Mouse (Mus musculus) megakaryocyte, embryonic 14.5 days (primary cell): Measurements from ENCODE around the gene Lzts2. TPM values are rescaled to one million over a fixed set of nuclear protein-coding genes. Genes with fewer than 3 reads are reported as not detected.

Experiments used
- H3K27me3 ChIP-seq: replicated peaks from 2 replicates; pipeline ENCODE3; 2012; ENCODE audit warnings: inconsistent platforms
- H3K36me3 ChIP-seq: replicated peaks from 2 replicates; pipeline ENCODE3; 2012; ENCODE audit warnings: low read length, inconsistent platforms, mixed read lengths
- H3K4me1 ChIP-seq: 2 replicates; pipeline ENCODE4 v1.6.1; 2012; ENCODE audit warnings: inconsistent platforms
- H3K4me3 ChIP-seq: replicated peaks from 2 replicates; pipeline ENCODE3; 2012; ENCODE audit warnings: moderate library complexity, mild to moderate bottlenecking, inconsistent platforms
- H3K9me3 ChIP-seq: 2 replicates; pipeline ENCODE4 v1.6.1; 2012; ENCODE audit warnings: inconsistent platforms
- FLI1 ChIP-seq: IDR thresholded peaks from 2 replicates; pipeline ENCODE4 v1.6.1; 2012; ENCODE audit warnings: low read length, inconsistent platforms, mixed read lengths
- GATA1 ChIP-seq: IDR thresholded peaks from 3 replicates; pipeline ENCODE4 v1.6.1; 2012; ENCODE audit warnings: mixed read lengths, low read length, inconsistent platforms, borderline replicate concordance
- polyA plus RNA-seq: library from polyadenylated mRNA; stranded (reverse); fragments of >175 nt; gene quantifications from 2 replicates; pipeline ENCODE4 v1.2.3, GENCODE M21; 2012; ENCODE audit warnings: low replicate concordance; ENCODE audit not compliant: insufficient read depth

Lzts2 gene
- polyA plus RNA-seq, 1 experiment = 59.9 TPM

DNA sequence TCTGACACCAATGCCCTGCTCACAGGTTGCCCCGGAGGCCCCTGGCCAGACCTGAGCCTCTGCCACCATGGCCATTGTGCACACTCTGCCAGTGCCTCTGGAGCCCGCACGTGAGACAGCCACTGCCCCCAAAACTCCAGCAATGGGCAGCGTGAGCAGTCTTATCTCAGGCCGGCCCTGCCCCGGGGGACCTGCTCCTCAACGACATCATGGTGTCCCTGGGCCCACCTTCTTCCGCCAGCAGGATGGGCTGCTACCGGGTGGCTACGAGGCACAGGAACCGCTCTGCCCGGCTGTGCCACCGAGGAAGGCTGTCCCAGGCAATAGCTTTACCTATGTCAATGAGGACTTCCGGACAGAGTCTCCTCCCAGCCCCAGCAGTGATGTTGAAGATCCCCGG lies 7.1 kb downstream of the Lzts2 start:
- Histone ChIP-seq H3K36me3 (peaks cover 57% of the 10 kb centered on the region), H3K27me3 (no peaks in the 10 kb centered on the region), H3K4me3 (no peak overlapping the region), H3K9me3 (no peaks in the 10 kb centered on the region), H3K4me1 (peaks cover 65% of the 10 kb centered on the region)
- no peak for TF ChIP-seq FLI1
- no peak for TF ChIP-seq GATA1

DNA sequence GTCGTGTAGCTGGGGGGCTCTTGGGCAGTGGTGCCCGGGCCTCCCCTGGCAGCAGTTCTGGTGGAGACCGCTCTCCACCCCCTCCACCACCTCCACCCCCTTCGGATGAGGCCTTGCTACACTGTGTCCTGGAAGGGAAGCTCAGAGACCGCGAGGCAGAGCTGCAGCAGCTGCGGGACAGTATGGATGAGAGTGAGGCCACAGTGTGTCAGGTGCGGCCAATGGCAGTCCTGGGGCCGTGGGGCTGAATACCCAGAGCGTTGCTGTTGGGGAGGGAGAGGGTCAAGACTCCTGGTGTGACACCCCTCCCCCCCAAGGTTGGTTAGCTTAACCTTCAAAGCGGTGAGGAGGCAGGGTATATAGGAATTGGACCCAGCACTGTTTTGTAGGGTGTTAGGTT lies 9.8 kb downstream of the Lzts2 start:
- Histone ChIP-seq H3K4me3 (no peak overlapping the region), H3K27me3 (peaks cover 5% of the 10 kb centered on the region), H3K36me3 (peaks cover 77% of the 10 kb centered on the region), H3K9me3 (no peaks in the 10 kb centered on the region), H3K4me1 (peaks cover 45% of the 10 kb centered on the region)
- no peak for TF ChIP-seq GATA1
- no peak for TF ChIP-seq FLI1

DNA sequence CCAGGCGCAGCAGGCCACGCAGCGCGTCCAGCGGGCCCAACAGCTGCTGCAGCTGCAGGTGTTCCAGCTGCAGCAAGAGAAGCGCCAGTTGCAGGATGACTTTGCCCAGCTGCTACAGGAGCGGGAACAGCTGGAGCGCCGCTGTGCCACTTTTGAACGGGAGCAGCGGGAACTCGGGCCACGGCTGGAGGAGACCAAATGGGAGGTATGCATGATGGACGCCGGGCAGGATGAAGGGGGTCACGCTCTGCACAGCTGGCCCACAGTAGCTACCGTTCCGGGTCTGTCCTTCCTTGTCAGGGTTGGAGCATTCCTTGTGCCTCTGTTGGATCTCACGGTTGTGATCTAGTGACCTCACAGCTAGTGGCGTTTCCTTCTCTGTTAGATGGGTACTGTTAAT lies 10.6 kb downstream of the Lzts2 start:
- H3K27me3 ChIP-seq = peaks cover 7% of the 10 kb centered on the region
- H3K36me3 ChIP-seq = peaks cover 74% of the 10 kb centered on the region
- no peaks in the 10 kb centered on the region for H3K9me3 ChIP-seq
- H3K4me1 ChIP-seq = peaks cover 41% of the 10 kb centered on the region
- H3K4me3 ChIP-seq = no peak overlapping the region
- TF ChIP-seq GATA1 (no peak), FLI1 (no peak)

DNA sequence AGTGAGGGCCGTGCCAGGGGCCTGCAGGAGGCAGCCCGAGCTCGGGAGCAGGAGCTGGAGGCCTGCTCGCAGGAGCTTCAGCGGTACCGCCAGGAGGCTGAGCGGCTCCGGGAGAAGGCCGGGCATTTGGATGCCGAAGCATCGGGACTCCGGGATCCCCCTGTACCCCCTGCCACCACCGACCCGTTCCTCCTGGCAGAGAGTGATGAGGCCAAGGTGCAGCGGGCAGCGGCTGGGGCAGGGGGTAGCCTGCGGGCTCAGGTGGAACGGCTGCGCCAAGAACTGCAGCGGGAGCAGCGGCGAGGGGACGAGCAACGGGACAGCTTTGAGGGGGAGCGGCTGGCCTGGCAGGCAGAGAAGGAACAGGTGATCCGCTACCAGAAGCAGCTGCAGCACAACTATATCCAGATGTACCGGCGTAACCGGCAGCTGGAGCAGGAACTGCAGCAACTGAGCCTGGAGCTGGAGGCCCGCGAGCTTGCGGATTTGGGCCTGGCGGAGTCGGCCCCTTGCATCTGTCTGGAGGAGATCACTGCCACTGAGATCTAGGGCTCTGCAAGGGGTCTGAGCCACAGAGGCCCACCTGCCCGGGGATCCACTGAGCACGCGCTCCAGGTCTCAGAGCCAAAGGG lies 11.8 kb downstream of the Lzts2 start:
- H3K27me3 ChIP-seq = peaks cover 7% of the 10 kb centered on the region
- H3K9me3 ChIP-seq = no peaks in the 10 kb centered on the region
- peaks cover 66% of the 10 kb centered on the region for H3K36me3 ChIP-seq
- no peak overlapping the region for H3K4me3 ChIP-seq
- H3K4me1 ChIP-seq = peaks cover 42% of the 10 kb centered on the region
- TF ChIP-seq GATA1 (no peak), FLI1 (no peak)

DNA sequence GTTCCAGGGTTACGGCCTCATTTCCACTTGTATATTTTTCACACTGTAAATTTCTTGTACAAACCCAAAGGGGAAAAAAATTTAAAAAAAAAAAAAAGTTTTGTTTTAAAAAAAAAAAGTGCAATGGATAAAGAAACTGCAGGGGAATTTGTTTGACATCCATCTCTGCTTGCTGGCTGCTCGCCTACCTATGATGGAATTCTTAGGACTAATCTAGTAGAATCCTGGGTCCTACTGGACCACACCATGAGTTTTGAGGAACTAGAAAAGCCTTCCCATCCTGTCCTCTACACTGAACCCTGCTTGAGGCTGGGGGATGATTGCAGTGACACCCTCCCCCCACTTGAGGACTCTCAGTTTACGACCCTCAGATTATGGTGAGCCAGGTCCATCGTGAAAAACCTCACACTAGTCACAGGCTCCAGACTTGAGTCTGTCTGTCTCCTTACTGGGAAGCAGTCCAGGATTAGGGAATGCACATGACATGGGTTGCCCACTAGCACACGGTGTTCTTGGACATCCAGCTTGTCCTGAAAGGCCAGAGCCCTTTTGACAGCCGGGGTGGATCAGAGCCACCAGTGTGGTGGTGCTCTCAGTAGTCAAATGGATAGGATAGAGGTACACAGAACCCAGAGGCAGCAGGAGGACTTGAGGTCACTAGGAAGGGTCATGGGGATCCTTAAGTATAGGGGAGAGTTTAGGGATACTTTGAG lies 12.9 kb downstream of the Lzts2 start:
- TF ChIP-seq GATA1 (no peak), FLI1 (no peak)
- Histone ChIP-seq H3K4me3 (no peak overlapping the region), H3K4me1 (peaks cover 46% of the 10 kb centered on the region), H3K9me3 (no peaks in the 10 kb centered on the region), H3K36me3 (peaks cover 56% of the 10 kb centered on the region), H3K27me3 (peaks cover 7% of the 10 kb centered on the region)

DNA sequence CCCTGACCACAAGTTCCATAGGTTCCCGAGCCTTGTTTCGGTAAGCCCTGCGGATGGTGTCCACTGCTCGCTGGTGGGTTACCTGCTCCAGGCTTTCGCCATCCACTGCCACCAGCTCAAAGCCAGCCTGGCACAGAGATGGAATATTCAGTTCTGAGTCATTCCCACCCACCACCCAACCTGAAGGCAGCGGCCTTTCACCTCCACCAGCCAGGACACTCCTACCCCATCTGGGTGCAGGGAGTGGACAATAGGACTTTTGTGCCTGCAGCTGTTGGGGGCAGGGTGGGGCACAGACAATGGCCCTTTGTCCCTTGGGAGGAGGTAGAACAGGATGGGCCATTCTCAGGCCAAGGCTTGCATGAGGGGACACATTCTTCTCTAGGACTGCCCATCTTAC lies 13.6 kb downstream of the Lzts2 start:
- TF ChIP-seq FLI1 (no peak), GATA1 (no peak)
- Histone ChIP-seq H3K36me3 (peaks cover 49% of the 10 kb centered on the region), H3K4me1 (peaks cover 48% of the 10 kb centered on the region)

DNA sequence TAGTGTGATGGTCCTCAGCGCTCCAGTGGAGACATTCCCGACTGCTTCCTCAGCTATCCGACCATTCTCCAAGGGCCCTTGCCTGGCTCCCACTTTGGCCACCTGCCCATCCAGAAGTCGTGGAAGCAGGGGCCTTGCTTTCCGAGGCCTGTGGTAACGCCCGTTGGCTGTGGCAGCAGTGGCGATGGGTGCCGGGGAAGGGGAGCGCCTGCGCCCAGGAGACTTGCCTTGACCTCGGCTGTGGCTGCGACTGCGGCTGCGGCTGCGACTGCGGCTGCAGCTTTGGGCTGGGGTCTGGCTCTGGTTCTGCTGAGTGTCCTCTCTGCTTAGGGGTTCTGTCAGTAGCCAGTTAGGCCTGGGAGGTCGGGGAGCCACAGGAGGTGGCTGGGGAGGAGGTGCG lies 14.5 kb downstream of the Lzts2 start:
- Histone ChIP-seq H3K27me3 (peaks cover 7% of the 10 kb centered on the region), H3K9me3 (no peaks in the 10 kb centered on the region), H3K4me3 (no peak overlapping the region), H3K4me1 (peaks cover 44% of the 10 kb centered on the region), H3K36me3 (peaks cover 44% of the 10 kb centered on the region)
- no peak for TF ChIP-seq FLI1

More for the DNA sequence above, 13.6 kb downstream of the Lzts2 start:
- no peak overlapping the region for H3K4me3 ChIP-seq
- no peaks in the 10 kb centered on the region for H3K9me3 ChIP-seq
- peaks cover 7% of the 10 kb centered on the region for H3K27me3 ChIP-seq

DNA sequence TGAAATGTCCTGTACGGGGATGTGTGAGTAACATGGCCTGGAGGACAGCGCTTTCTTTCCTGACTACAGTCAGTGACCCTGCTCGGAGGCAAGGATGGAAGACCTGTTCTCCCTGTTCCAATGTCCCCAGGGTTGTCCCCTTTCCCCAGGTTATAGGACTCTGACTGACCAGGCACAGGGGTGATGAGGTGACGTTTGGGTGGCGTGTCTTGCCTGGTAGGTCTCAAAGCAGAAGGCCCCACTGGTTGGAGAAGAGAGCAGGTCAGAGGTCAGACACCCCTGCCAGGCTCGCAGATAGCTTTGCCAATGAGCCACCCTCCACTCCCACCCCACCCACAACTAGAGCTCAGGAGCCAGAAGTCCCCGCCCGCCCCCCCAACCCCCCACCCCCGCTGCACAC lies 15.4 kb downstream of the Lzts2 start:
- Histone ChIP-seq H3K36me3 (peaks cover 37% of the 10 kb centered on the region), H3K4me1 (peaks cover 39% of the 10 kb centered on the region), H3K9me3 (no peaks in the 10 kb centered on the region), H3K4me3 (no peak overlapping the region), H3K27me3 (peaks cover 7% of the 10 kb centered on the region)
- no peak for TF ChIP-seq FLI1
- no peak for TF ChIP-seq GATA1

DNA sequence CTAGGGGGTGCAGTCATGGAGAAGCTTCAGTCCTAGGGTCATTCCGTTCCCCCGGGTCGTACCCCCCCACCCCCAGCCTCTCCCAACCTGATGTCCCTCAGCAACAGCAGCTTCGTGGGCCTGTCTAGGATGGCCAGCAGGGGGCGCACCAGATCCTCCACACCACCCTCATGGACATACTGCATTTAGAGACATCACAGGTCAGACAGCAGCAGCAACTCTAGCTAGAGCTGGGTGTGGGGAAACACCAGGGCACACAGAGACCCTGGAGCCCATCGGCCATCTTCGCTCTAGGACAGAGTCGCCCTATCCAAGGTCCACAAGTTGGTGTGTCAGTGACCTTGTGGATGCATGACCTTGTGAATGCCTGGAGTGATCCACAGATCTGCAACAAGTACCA lies 15.9 kb downstream of the Lzts2 start:
- Histone ChIP-seq H3K27me3 (peaks cover 10% of the 10 kb centered on the region), H3K4me3 (peak overlapping the region; percentile 91), H3K4me1 (peaks cover 36% of the 10 kb centered on the region), H3K36me3 (peaks cover 32% of the 10 kb centered on the region), H3K9me3 (no peaks in the 10 kb centered on the region)
- TF ChIP-seq GATA1 (no peak), FLI1 (no peak)

DNA sequence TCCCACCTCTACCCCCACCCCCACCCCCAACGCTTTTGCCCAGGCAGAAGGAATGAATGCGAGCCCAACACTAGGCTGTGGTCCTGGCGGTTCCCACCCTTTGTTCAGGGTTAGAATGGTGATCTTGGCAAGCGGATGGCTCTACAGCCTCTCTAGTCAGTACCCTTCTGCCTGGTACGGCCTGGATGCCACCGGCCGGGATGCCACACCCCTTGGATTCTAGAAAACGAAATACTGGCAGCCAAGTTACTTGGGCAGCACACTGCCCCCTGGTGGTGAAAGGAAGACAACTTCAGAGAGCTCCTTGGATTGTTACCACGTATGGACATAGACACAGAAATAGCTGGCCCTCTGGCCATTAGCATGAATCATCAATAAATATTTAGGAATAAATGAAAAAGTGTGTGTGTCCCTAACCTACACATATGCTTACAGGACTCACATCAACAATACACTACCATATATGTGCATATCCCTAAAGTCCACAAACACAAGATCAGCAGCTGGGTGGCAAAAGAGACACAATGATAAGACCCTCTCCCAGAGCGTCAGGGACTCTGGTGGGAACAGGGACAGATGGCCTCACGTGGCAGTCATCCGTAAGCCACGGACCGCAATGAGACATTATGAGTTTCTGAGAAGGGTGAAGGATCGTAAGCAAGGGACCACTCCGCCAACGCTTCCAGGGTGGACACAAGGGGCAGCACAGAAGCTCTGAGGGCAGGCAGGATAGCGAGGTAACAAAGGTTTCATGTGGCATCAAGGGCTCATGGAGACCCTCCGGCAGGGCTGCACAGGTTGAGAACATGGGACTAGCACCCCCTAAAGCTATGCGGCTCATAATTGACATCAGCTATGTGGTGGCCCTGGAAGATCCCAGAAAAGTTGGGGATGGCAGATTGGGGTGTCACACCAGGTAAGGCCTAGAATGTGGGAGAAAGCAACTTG lies 16.8 kb downstream of the Lzts2 start:
- H3K4me1 ChIP-seq = peaks cover 36% of the 10 kb centered on the region
- peaks cover 23% of the 10 kb centered on the region for H3K36me3 ChIP-seq
- H3K4me3 ChIP-seq = peak overlapping the region; percentile 91
- TF ChIP-seq GATA1 = no peak
- TF ChIP-seq FLI1 = no peak
- no peaks in the 10 kb centered on the region for H3K9me3 ChIP-seq
- H3K27me3 ChIP-seq = peaks cover 17% of the 10 kb centered on the region
